Mouse (Mus musculus) lung, postnatal 0 days (tissue): ENCODE measurements around the gene Smtnl2.

ENCODE experiments used
- CTCF ChIP-seq: IDR thresholded peaks from 2 replicates; pipeline ENCODE4 v1.5.1; 2016; ENCODE audit warnings: antibody characterized with exemption, mild to moderate bottlenecking
- EP300 ChIP-seq: IDR thresholded peaks from 2 replicates; pipeline ENCODE4 v1.6.1; 2016; ENCODE audit warnings: antibody characterized with exemption, mild to moderate bottlenecking, control low read depth

DNA sequence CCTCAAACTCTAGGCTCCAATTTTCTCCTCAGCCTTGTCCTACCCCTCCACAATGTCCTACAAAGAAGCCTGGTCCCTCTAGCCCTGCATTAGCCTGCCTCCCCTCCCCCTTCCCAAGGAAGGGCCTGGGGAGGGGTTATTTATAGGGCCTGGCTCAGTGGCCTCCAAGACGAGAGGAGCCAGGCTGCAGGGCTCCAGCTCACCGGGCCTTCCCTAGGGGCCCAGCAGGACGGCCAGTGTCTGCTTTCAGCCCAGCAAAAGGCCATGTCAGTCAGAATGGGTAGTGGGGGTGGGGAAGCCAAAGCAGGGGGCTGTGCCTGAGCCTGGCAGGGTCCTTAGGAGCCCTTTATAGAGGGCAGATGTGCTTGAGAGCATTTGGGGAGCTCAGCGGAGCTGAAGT is 5.9 kb upstream of the Smtnl2 start:
- TF ChIP-seq CTCF, result no peak
- TF ChIP-seq EP300, result no peak
